Mouse (Mus musculus) gonadal fat pad, adult 2 months (tissue): Measurements from ENCODE around the gene Trem2. TPM values are rescaled to one million over a fixed set of nuclear protein-coding genes. Genes with fewer than 3 reads are reported as not detected.
"Not testable (repeated sequence)": the region's sequence is repeated elsewhere in the genome, so short reads cannot be mapped to it uniquely, and the experiment has no call there.

Source experiments
- DNase-seq: peaks from one replicate; pipeline ENCODE4 v3.0.0-alpha.2; 2012; ENCODE audit warnings: low read depth
- polyA plus RNA-seq: library from polyadenylated mRNA; depleted of rRNA; stranded (reverse); fragments of >200 nt; gene quantifications from 2 replicates; pipeline ENCODE4 v1.2.3, GENCODE M21; 2012

Trem2 gene
- polyA plus RNA-seq, 1 experiment, result 16.3 TPM

DNA sequence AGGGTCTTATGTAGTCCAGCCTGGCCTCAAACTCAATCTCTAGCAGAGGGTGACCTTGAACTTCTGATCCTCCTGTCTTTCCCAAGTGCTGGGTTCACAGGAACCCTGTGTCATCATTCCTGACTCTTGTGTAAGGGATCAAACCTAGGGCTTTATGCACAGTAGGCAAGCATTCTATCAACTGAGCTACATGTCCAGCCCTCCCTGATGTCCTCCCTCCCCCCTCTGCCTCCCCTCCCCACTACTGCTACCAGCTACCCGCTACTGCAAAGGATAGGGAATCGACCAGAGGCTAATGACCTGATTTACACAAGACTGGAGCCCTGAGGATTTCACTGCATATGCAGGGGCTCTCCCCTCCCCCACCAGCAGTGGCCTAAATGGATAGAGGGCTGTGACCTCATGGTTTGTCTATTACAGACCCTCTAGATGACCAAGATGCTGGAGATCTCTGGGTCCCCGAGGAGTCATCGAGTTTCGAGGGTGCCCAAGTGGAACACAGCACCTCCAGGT is 4.5 kb downstream of the Trem2 start:
- no peak for DNase-seq

DNA sequence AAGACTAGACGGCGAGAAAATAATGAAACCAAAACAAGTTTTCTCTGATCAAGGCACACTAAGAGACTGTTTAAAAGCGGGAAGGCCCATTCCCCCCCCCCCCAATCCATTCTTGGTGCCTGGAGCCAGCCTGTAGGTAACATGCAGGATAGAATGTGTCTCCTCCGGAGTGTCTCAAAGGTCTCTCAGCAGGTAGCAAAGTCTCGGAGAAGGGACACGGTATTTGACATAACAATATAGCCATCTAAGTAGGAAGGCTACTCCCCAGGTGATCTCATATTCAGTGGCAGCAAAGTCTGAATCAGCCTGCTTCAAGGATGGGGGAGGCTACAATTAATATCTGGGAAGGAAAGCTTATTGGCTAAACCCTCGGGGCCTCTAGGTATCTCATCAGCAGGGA is 6.8 kb downstream of the Trem2 start:
- not testable (repeated sequence) for DNase-seq

DNA sequence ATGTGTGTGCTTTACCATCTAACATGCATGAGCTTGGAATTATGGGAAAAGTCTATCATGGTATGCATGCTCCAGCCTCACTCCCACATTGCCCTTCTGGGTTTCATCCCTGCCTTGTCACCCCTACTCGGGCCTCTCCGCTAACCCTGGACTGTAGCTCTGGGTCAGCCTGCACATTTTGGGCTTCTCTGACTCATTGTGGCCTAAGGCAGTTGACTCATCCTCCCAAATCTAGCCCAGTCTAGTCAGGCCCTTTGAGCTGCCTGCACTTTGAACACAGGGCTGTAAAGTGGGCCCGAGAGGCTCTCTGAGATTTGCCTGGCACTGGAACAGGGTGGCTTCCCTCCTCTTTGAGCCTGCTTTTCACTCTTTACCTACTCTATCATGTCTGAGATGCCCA is 9.6 kb downstream of the Trem2 start:
- no peak for DNase-seq

DNA sequence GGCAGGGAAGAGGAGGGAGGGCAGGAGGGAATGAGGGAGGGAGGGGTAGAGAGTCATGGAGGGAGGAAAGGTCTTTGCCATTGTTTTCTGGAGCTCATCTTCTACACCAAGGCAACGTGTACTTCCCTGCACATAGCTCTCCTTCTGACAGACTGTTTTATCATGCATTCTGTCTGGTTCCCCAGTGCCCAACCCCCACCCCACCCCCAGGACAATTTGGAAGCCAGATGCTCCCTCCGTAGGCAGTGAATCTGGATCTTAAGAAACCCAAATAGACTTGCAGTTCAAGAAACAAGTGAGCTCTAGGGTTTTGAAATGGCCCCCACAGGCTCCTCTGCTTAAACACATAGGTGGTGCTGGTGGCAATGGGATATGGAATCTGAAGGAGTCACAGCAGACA is 11.7 kb downstream of the Trem2 start:
- no peak for DNase-seq

DNA sequence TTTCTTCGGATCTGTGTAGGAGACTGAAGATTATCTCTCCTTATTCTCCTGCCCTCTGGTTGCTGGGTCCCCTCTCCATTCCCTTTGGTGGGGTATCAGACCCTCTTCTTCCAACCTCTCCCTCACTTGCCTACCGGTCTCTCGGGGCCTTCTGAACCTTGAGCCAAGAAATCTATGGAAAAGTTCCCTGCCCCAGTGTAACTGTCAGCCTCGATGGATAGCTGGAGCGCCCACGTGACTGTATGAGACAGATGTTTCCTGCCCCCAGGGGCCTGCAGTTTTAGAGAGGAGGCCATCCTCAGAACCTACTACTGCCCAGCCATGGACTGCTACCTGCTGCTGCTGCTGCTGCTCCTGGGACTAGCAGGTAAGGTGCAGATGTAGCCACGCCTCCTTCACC is 13.4 kb downstream of the Trem2 start, which contains the start of gene Treml1:
TSS of gene Treml1 (plus strand) at position 301 of the 400 bp plus-strand sequence.
- DNase-seq, result no peak

DNA sequence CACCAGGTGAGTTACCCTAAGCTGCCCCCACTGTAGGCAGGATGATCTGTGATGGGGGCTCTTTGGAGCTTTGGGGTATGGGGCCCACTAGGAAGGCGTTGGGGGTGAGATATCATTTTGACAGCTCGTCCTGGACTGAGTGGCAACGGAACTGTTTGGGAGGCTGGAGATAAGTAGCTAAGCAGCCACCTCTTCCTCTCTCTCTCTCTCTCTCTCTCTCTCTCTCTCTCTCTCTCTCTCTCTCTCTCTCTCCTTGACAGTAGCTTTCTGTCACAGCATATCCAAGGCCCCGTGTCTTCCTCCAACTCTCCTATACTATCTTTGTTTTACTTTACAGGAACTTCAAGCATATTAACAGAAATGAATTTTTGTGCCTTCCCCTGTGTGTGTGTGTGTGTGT is 14.3 kb downstream of the Trem2 start:
- no peak for DNase-seq

DNA sequence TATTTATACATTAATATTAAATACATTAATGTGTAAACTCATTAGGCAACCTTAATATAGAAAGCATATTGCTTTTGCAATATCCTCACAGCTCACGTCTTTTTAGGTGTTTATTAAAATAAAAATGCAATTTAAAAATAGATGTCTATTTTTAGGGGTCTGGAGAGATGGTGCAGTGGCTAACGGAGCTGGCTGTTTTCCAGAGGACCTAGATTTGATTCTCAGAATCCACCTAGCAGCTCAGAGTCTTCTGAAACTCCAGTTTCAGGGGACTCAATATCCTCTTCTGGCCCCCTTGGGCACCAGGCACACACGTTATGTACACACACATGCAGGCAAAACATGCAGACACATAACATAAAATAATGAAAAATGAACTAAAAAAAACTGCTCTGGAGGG is 16.1 kb downstream of the Trem2 start:
- no peak for DNase-seq

DNA sequence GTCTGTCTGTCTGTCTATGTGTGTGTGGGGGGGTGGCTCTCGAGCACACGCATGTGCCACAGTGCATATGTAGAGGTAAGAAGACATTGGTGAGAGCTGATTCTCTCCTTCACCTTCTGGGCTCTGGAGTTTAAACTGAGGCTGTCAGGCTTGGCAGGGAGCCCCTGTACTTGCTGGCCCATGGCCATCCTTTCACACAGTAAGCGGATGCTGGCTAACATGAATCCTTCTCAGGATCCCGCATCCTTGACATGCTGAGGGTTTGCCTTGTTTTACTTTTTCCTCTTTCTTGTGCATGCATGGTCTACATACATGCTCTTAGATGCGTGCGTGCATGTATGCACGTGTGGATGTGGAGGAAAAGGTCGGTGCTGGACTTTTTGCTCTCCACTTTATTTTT is 16.8 kb downstream of the Trem2 start:
- DNase-seq, result no peak

DNA sequence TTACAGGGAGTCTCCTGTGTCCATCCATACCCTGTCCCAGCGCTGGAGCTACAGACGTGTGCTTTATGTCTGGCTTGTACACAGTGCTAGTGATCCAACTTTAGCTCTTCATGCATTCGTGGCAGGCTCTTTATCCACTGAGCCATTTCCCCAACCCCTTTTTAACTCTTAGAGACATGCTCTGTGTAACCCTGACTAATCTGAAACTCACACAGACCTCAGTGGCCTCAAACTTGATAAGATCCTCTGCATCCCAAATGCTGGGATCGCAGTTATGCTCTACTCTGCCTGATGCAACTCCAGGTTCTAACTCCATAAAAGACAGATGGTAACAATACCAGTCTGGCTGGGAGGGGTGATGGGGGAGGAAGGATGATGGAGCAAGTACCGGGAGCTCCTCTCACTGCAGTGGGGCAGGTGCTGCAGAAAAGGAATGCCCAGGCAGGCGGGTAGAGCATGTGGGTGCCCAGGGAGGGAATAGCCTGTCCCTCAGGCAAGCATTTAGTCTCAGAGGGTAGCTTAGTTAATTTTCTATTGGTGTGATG is 17.3 kb downstream of the Trem2 start:
- DNase-seq, result no peak

DNA sequence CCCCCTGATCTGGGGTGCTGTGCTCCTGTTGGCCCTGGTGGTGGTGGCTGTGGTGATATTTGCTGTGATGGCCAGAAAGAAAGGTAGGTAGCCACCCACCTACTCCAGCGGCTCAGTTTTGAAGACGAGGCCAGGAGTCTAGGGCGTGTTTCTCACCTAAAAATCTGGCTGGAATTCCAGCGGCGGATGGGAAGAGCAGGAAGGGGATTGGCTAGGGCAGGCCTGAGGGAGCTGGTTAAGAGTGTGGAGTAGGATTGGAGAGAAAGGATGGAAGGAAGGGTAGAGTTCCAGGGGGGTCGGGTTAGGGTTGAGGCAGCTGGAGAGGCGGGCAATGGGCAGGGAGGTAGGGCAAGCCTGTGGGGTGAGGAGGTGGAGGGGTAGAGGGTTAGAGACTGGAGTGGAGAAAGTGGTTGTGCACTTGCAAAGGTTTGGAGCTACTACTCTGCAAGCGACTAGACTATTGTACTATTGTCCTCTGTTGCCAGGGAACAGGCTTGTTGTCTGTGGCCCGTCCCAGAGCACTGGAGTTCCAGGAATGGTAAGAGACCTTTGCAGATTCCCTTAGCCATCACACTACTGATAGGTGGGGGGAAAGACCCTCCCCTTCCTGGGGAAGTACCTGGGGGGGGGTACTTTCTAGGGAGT is 19.4 kb downstream of the Trem2 start:
- no peak for DNase-seq

DNA sequence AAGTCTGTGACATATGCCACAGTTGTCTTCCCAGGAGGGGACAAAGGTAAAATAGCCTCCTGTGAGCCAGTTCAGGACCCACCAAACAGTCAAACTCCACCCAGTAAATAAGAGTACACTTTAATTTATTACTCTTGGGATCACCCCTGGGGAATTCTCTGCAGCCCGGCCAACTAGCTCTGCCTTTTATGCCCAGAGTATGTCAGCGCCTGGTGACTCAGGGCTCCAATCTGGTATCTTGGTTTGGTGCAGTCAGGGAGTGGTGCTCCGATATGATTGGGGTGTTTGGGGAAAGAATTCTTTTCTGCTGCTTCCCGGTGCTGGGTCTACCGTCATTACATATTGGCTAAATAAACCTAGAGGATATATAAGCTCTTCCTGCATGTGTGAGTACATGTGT is 20.6 kb downstream of the Trem2 start:
- DNase-seq, result no peak

DNA sequence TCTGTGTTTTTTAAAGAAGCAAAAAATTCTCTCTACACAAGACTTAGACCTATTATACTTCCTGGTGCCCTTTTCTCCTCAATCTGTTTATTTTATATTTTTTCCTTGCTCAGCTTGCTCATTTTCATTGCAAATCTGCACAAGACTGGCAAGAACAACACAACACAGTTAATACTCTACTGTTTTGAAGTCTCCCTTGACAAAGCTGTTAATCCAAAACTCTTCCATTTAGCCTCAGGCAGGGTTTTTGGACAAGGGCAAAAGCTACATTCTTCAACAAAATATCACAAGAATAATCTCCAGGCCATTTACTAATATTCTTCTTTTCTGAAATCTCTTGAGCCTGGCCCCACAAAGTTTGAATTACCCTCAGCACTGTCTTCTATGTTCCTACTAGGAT is 25.4 kb downstream of the Trem2 start:
- no peak for DNase-seq

DNA sequence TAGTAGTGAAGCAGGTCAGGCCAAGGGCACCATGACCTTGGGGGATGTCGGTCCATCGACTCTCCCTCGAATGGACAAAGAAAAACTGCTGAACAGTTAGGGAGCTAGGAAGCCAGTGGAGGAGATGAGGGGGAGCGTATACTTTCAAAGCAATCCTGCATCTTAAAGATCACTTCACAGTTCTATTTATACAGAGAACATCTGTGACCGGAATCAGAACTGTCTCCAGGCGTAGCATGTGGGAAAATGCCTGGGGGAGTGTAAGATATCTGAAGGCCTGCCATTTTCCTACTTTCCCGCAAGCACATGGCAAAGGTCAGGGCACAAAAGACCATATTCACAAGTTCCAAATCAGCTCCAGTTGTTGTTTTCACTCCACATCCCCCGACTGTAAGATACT is 26.8 kb downstream of the Trem2 start:
- DNase-seq, result no peak

DNA sequence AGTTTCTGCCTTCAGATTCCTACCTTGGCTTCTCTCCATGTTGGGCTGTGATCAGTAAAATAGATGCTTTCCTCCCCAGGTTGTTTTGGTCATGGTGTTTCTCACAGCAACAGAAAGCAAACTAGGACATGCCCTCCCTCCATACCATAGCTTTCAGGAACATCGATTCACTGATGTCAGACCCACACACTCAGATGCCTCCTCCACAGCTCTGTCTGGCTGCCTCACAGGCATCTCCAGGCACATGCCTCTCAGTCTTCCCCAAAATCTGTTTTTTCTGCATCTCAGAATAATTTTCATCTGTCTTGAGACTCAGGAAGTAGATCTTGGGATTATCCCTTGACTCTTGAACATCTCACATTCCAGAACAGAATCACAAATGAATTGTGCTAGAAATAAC is 29.9 kb downstream of the Trem2 start:
- DNase-seq, result no peak

DNA sequence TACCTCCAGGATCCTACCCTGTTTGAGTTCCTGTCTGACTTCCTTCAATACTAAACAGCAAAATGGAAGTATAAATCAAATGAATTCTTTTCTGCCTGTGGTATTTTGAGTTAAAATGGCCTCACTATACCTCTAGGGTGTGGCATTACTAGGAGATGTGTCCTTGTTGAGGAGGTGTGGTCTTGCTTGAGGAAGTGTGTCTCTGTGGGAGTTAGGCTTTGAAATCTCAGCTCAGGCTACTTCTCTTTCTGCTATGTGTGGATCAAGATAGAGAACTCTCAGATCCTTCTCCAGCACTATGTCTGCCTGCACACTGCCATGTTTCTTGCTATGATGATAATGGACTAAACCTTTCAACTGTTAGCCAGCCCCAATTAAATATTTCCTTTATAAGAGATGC is 32.8 kb downstream of the Trem2 start:
- no peak for DNase-seq

DNA sequence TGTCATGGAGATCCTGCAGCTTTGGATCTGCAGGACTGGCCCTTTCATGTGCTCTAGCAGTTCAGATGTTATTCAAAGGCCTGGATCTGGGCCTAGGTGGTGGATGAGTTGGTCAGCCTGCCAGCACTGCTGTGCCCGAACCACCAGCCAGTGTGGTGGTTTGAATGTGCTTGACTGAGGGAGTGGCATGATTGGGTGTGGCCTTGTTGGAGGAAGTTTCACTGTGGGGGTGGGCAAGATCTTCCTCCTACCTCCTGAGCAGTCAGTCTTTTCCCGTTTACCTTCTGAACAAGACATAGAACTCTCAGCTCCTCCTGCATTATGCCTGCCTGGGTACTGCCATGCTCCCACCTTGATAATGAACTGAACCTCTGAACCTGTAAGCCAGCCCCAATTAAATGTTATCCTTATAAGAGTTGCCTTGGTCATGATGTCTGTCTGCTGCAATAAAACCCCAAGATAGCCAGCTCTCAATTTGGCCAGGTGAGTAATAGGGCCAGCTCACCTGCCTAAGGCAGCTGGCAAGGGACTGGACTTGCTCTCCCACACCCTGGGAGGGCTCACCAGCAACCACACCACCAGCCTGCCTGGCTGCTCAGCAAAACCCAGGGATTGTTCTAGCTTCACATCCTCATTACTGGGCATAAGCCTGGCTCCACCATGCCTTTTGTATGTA is 39.7 kb downstream of the Trem2 start:
- DNase-seq, result no peak

DNA sequence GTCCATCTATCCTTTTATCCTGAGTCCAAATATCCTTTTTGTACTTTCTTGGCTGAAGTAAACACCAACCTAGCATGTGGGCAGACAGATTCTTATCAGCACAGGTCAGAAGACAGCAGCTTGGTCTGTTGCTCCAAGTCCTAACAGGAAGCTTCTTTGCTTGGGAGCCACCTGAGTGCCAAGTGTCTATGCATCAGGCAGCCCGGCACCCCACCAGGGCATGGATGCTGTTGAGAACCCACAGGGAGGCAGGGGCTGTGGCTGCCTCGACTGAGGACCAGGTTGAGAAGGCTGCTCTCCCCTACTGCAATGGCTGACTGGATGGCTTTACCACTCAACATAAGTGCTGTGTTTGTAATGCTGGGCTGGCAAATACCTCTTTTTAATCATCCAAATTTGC is 42.5 kb downstream of the Trem2 start:
- no peak for DNase-seq

DNA sequence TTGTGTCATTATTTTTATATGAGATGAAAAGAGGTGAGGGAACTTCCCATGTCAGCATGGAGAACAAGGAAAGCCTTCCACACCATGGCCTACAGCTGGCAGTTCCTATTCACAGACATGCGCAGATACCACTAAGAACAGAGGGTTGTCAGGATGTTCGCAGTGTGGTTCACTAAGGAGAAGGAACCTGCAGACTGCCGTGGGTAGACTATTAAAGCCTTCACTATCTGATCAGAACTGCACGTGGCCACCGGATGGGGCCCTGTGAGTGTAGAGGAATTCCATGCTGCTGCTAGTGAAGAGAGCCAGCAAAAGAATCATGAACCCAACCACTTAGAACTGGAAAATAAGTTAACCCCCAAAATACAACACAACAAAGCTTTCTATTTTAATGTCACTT is 43.2 kb downstream of the Trem2 start:
- DNase-seq, result no peak

DNA sequence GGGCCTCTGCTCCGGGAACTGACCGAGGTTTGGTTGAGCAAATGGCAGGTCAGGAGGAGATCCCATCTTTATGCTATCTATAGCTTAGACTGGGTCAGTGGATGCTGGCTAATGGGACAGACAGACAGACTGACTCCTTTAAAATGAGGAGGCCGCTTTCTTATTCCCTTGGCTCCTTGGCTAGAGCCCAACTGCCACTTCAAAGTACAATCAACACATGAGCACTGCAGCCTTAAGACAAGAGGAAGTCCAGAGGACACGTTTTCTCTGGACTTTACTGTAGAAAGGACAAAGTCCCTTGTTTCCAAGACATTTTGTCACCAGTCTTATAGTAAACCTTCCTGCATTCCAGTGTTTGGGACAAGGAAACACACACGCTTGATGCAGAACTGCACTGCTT is 45.2 kb downstream of the Trem2 start:
- no peak for DNase-seq

DNA sequence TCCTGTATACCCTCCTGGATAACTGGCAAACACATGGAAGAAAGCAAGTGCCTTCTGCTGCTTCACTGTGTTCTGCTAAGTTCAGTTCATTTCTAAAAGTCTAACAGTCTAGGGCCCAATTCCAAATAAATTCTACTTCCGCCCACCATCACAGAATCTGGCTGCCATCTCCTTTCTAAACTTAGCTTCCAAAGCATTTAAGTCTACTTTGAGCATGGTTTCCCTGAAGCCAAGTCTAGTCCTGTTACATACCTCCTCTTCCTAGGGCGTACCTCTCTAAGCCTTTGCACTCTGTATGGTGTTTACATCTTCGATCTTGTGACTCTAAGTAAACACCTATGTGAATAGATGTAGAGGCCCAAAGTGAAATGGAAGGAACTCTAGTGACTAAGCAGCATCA is 46.4 kb downstream of the Trem2 start:
- DNase-seq, result no peak

DNA sequence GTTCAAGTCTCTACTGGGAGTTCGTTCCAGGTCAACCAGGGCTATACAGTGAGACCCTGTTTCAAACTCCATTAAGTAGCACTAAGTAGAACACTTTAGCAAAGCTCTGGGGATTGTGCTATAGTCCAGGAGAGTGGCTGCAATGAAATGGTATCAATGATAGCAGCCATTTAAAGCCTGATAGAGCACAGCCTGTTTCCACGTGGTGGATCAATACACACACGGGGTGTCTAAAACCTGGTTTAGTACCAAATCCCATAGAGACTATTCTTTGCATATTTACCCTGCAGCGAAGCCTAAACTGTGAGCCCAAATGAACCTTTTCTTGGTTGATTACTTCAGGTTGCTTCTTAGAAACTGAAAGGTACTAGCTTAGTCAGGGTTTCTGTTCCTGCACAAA is 55.5 kb downstream of the Trem2 start:
- no peak for DNase-seq

DNA sequence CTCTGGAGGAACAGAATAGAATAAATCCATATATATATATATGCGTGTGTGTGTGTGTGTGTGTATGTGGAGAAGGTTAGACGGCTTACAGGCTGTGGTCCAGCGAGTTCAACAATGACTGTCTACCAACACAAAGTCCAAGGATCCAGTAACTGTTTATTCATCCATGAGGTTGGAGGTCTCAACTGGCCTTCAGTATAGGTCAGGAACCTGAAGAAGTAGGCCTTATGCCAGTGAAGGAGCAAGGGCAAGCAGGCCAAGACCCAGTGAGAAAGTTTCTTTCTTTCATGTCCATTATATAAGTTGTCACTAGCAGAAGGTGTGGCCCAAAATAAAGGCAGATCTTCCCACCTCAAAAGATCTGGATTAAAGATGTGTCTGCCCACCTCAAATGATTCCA is 56.5 kb downstream of the Trem2 start:
- DNase-seq, result no peak
